Mouse (Mus musculus): Measurements from ENCODE around the gene Syn3.
"Not testable (repeated sequence)": the region's sequence is repeated elsewhere in the genome, so short reads cannot be mapped to it uniquely, and the experiment has no call there.

The Syn3 gene

GRCm38 (mm10) chr10:86046371-86046770 lies 452.3 kb downstream of the Syn3 start:
- in situ Hi-C loops (cut with MboI; ENCODE audit: unreplicated experiment in 2 of 2), result no loop called here

GRCm38 (mm10) chr10:86044066-86044465 lies 454.6 kb downstream of the Syn3 start:
- in situ Hi-C loops (cut with MboI; ENCODE audit: unreplicated experiment in 2 of 2), result no loop called here

- in situ Hi-C loops (cut with MboI; ENCODE audit: unreplicated experiment in 2 of 2), result no loop called here
Measured at GRCm38 (mm10) chr10:86043651-86044050, 455.0 kb downstream of the Syn3 start.

GRCm38 (mm10) chr10:86034007-86034728 lies 464.5 kb downstream of the Syn3 start:
- in situ Hi-C loops (cut with MboI; ENCODE audit: unreplicated experiment in 2 of 2), result no loop called here

DNA sequence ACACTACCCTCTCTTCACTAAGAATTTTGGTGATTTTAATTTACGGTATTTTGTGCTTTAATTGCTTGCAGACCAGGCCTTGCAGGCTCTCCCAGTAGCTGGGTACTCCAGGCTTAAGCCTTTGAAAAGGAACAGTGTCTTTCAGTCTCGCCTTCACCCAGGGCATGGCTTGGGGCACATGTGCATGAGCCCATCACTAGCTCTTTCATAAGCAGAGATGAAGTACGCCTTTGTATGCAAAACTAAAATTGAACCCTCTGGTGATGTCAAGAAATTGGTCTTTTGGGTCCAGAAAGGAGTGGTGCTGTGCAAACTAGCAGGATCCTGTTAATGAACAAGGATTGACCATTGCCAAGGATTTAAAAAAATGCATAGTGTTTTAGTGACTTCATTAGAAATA lies 466.2 kb downstream of the Syn3 start:
- in situ Hi-C loops (cut with MboI; ENCODE audit: unreplicated experiment in 2 of 2), result no loop called here

- in situ Hi-C loops (cut with MboI; ENCODE audit: unreplicated experiment in 2 of 2), result no loop called here
Measured at GRCm38 (mm10) chr10:86030743-86031142, 468.0 kb downstream of the Syn3 start.

- in situ Hi-C loops (cut with MboI; ENCODE audit: unreplicated experiment in 2 of 2), result not testable (repeated sequence)
Measured at GRCm38 (mm10) chr10:86026807-86027206, 471.9 kb downstream of the Syn3 start.

DNA sequence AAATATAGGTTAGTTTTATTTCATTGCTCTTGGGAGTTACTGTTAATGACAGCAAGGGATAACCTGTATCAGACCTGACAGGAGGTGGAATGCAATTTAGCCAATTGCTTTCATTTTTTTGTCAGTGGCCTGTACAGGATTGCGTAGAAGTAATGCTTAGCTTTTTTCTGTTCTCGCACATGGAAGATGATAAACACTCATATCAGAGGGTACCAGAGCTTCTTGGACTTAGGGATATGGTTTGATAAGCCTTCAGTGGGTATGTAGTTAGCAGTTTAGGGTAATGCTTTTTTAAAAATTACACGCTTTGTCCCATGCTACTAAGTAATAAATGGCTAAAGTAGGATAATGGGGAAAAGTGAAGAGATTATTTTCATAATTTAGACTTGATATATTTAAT lies 472.3 kb downstream of the Syn3 start:
- in situ Hi-C loops (cut with MboI; ENCODE audit: unreplicated experiment in 2 of 2), result no loop called here

DNA sequence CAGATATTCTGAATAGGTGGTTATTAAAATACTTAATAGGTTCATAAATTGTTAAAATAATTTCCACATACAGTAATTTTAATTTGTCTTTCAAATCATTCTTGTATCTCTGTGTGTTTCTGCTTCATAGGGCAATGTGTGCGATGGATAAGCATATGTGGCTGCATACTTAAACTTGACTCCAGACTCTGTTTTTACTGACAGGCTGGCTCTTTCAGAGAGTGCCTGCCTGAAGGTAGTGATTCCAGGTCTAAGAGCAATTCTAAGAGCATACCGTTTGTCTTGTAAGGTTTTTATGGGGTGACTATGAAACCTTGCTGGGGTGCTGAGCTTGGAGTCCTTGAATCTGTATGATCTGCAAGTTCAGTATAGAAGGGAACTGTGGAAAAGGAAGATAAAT lies 472.8 kb downstream of the Syn3 start:
- in situ Hi-C loops (cut with MboI; ENCODE audit: unreplicated experiment in 2 of 2), result no loop called here

- in situ Hi-C loops (cut with MboI; ENCODE audit: unreplicated experiment in 2 of 2), result no loop called here
Measured at GRCm38 (mm10) chr10:86023149-86023548, 475.5 kb downstream of the Syn3 start.

DNA sequence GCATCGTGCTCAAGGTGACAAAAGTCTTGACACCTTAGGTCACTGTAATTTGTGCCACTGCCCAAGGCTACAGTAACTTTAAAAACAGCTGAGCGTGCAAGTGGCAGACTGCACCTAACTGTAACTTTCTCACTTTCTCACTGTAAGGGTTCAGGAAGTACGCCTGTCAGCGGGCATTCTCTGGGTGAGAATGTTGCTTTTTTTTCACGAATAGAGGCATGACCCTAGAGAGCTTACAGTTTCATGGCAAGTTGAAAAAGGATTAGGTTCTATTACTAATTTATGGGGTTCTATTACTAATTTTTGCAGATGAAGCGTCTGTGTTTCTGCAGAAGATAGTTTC lies 476.3 kb downstream of the Syn3 start:
- in situ Hi-C loops (cut with MboI; ENCODE audit: unreplicated experiment in 2 of 2), result no loop called here

GRCm38 (mm10) chr10:86021749-86022473 lies 476.8 kb downstream of the Syn3 start, which contains the start of gene Fbxo7:
TSS of gene Fbxo7 (plus strand) at chr10:86021972.
- in situ Hi-C loops (cut with MboI; ENCODE audit: unreplicated experiment in 2 of 2), result no loop called here

- in situ Hi-C loops (cut with MboI; ENCODE audit: unreplicated experiment in 2 of 2), result no loop called here
Measured at GRCm38 (mm10) chr10:86021408-86021748, 477.3 kb downstream of the Syn3 start.

GRCm38 (mm10) chr10:86018813-86019212 lies 479.9 kb downstream of the Syn3 start:
- in situ Hi-C loops (cut with MboI; ENCODE audit: unreplicated experiment in 2 of 2), result no loop called here

DNA sequence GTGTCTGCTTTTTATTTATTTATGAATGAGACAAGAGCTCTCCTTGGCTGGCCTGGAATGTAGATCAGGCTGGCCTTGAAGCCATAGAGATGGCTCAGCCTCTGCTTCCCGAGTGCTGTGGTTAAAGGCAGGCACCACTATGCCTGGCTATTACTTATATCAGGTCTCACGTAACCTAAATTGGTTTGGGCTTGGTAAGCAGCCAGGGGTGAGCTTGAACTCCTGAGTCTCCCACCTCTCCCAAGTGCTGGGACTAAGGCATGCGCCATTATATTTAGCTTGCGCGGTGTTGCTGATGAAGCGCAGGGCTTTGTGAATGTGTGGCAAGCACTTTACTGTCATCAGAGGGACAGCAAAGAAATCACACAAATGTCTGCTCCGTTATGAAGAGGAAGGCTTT lies 480.9 kb downstream of the Syn3 start:
- in situ Hi-C loops (cut with MboI; ENCODE audit: unreplicated experiment in 2 of 2), result no loop called here

- in situ Hi-C loops (cut with MboI; ENCODE audit: unreplicated experiment in 2 of 2), result no loop called here
Measured at GRCm38 (mm10) chr10:86011781-86012180, 486.9 kb downstream of the Syn3 start, which contains the start of gene Bpifc. TSS of gene Bpifc (minus strand) at chr10:86011895.

GRCm38 (mm10) chr10:86011172-86011571 lies 487.5 kb downstream of the Syn3 start:
- in situ Hi-C loops (cut with MboI; ENCODE audit: unreplicated experiment in 2 of 2), result no loop called here

DNA sequence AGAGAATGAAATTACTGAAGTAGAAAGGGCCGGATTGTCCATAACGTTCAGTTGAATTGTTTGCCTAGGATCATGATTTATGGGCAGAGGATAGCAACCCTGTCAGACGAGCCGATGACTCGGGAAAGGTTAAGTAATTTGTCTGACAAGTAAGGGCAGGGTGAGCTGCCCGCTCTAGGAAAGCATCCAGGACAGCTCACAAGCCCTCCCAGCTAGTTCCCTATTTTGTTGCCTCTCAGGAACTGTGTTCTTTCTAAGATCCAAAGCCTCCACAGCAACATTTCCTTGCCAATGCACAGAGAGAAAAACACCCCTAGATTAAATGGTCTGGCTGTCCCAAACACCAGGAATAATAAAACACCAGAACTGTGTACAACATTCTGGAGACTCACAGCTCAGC lies 488.1 kb downstream of the Syn3 start:
- in situ Hi-C loops (cut with MboI; ENCODE audit: unreplicated experiment in 2 of 2), result no loop called here

GRCm38 (mm10) chr10:86009688-86010087 lies 489.0 kb downstream of the Syn3 start:
- in situ Hi-C loops (cut with MboI; ENCODE audit: unreplicated experiment in 2 of 2), result no loop called here

DNA sequence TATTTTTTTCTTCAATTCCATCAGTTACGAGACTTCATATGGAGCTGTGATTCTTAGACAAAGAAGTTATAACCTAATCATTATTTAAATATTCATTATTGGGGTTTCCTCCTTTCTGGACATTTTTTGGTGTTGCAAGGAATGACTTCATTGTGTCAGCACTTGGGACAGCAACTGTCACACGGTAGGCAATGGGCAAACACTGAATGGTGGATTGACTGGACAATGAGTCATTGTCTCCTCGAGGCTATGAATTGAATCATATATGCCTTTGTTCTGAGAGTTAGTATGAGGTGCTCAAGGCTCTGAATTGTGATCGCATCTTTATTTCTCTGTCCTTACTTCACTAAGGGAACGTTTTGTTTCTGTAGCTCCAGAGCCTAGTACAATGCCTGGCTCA lies 492.2 kb downstream of the Syn3 start:
- in situ Hi-C loops (cut with MboI; ENCODE audit: unreplicated experiment in 2 of 2), result no loop called here
